Mouse (Mus musculus) liver, embryonic 12.5 days (tissue): ENCODE data around the gene Bcl9l. TPM values are rescaled to one million over a fixed set of nuclear protein-coding genes. Genes with fewer than 3 reads are reported as not detected.

ENCODE experiments used
- ATAC-seq: fragments of 200-750 bp; cut with Nextera tagmentation; 2 replicates; pipeline ENCODE4 v1.8.0; 2017; ENCODE audit warnings: moderate number of reproducible peaks, mild to moderate bottlenecking, moderate library complexity
- H3K27ac ChIP-seq: fragments of 300-500 bp; sonication (generic); 2 replicates; pipeline ENCODE4 v1.5.1; 2016; ENCODE audit warnings: mild to moderate bottlenecking
- H3K27me3 ChIP-seq: fragments of 300-500 bp; sonication (generic); replicated peaks from 2 replicates; pipeline ENCODE4 v1.6.1; 2016; ENCODE audit warnings: mild to moderate bottlenecking, moderate library complexity
- H3K36me3 ChIP-seq: fragments of 300-500 bp; sonication (generic); 2 replicates; pipeline ENCODE4 v1.6.1; 2016; ENCODE audit warnings: mild to moderate bottlenecking, moderate library complexity
- H3K4me1 ChIP-seq: fragments of 300-500 bp; sonication (generic); 2 replicates; pipeline ENCODE4 v1.6.1; 2016
- H3K4me2 ChIP-seq: fragments of 300-500 bp; sonication (generic); 2 replicates; pipeline ENCODE4 v1.6.1; 2016; ENCODE audit warnings: mild to moderate bottlenecking, moderate library complexity
- H3K4me3 ChIP-seq: fragments of 300-500 bp; sonication (generic); 2 replicates; pipeline ENCODE4 v1.5.1; 2016; ENCODE audit warnings: mild to moderate bottlenecking, moderate library complexity
- H3K9ac ChIP-seq: fragments of 300-500 bp; sonication (generic); 2 replicates; pipeline ENCODE4 v1.6.1; 2016; ENCODE audit warnings: mild to moderate bottlenecking, moderate library complexity
- H3K9me3 ChIP-seq: fragments of 300-500 bp; sonication (generic); replicated peaks from 2 replicates; pipeline ENCODE4 v1.6.1; 2016; ENCODE audit warnings: mild to moderate bottlenecking, moderate library complexity
- WGBS: fragments of 180-500 bp; shearing (Covaris S2); methylation state at CpG from one replicate; pipeline ENCODE4 v1.1.7; 2016; ENCODE audit not compliant: insufficient replicate concordance; 5-methylcytosine and 5-hydroxymethylcytosine counted together
- polyA plus RNA-seq: library from polyadenylated mRNA; unstranded; fragments of >200 nt; fragmentation: Nextera tagmentation; extraction: Ambion mirVana; gene quantifications from 2 replicates; pipeline ENCODE4 v1.2.1, GENCODE M21; 2016

The Bcl9l gene
- polyA plus RNA-seq, 1 experiment from 2014 or later = 2.7 TPM

- peaks cover 10% of the 10 kb centered on the region for H3K4me1 ChIP-seq
- H3K36me3 ChIP-seq = no peaks in the 10 kb centered on the region
- no peak overlapping the region for H3K4me2 ChIP-seq
- no peak overlapping the region for H3K27ac ChIP-seq
- WGBS = 35% methylated on average over 4 of the region's 4 CpGs
- ATAC-seq = no peak
- no peak overlapping the region for H3K9ac ChIP-seq
- no peak overlapping the region for H3K4me3 ChIP-seq
- no peaks in the 10 kb centered on the region for H3K9me3 ChIP-seq
- H3K27me3 ChIP-seq = 0 out of 2 replicates have a peak, but pooled peaks cover 12% of the 10 kb centered on the region
Observed at GRCm38 (mm10) chr9:44542364-44542763, 59.7 kb downstream of the Bcl9l start.

- Histone ChIP-seq H3K27me3 (no peaks in the 10 kb centered on the region), H3K9ac (no peak overlapping the region), H3K4me1 (no peaks in the 10 kb centered on the region), H3K9me3 (peaks cover 5% of the 10 kb centered on the region; the same call in 1 of the 2 replicates), H3K36me3 (no peaks in the 10 kb centered on the region), H3K4me3 (no peak overlapping the region), H3K4me2 (no peak overlapping the region), H3K27ac (no peak overlapping the region)
- no peak for ATAC-seq
- WGBS = 48% methylated on average over 3 of the region's 3 CpGs
Observed at GRCm38 (mm10) chr9:44544986-44545385, 62.4 kb downstream of the Bcl9l start.

GRCm38 (mm10) chr9:44548412-44549152, 66.0 kb downstream of the Bcl9l start:
- Histone ChIP-seq H3K4me1 (0 out of 2 replicates have a peak, but pooled peaks cover 6% of the 10 kb centered on the region), H3K27ac (no peak overlapping the region), H3K9ac (no peak overlapping the region), H3K4me2 (no peak overlapping the region), H3K27me3 (no peaks in the 10 kb centered on the region), H3K4me3 (no peak overlapping the region), H3K9me3 (peaks cover 5% of the 10 kb centered on the region; the same call in 1 of the 2 replicates), H3K36me3 (no peaks in the 10 kb centered on the region)
- no peak for ATAC-seq
- 76% methylated on average over 8 of the region's 8 CpGs for WGBS

GRCm38 (mm10) chr9:44551138-44551537, 68.5 kb downstream of the Bcl9l start:
- no peaks in the 10 kb centered on the region for H3K36me3 ChIP-seq
- H3K9me3 ChIP-seq = peaks cover 5% of the 10 kb centered on the region; the same call in 1 of the 2 replicates
- H3K4me3 ChIP-seq = no peak overlapping the region
- no peak overlapping the region for H3K27ac ChIP-seq
- no peaks in the 10 kb centered on the region; the same call in 1 of the 2 replicates for H3K27me3 ChIP-seq
- WGBS = 43% methylated on average over 10 of the region's 10 CpGs
- no peak for ATAC-seq
- H3K4me1 ChIP-seq = 0 out of 2 replicates have a peak, but pooled peaks cover 6% of the 10 kb centered on the region
- H3K4me2 ChIP-seq = no peak overlapping the region
- no peak overlapping the region for H3K9ac ChIP-seq

- Histone ChIP-seq H3K27ac (no peak overlapping the region), H3K27me3 (no peaks in the 10 kb centered on the region; the same call in 1 of the 2 replicates)
Observed at GRCm38 (mm10) chr9:44552161-44552560, 69.5 kb downstream of the Bcl9l start.

More at GRCm38 (mm10) chr9:44552161-44552560, 69.5 kb downstream of the Bcl9l start:
- no peak for ATAC-seq
- WGBS = 73% methylated on average over 8 of the region's 8 CpGs
- 0 out of 2 replicates have a peak, but pooled peaks cover 6% of the 10 kb centered on the region for H3K4me1 ChIP-seq
- no peak overlapping the region for H3K9ac ChIP-seq
- no peak overlapping the region for H3K4me3 ChIP-seq
- H3K4me2 ChIP-seq = no peak overlapping the region
- H3K36me3 ChIP-seq = no peaks in the 10 kb centered on the region
- H3K9me3 ChIP-seq = peaks cover 5% of the 10 kb centered on the region; the same call in 1 of the 2 replicates

Other genes starting within 250 kb of the Bcl9l start
- 9.5 and 10.0 TPM in 2 replicates for gene Cbl, start 248.8 kb upstream of the Bcl9l start, polyA plus RNA-seq
- not detected in 2 replicates for gene Ccdc153, start 242.1 kb upstream of the Bcl9l start, polyA plus RNA-seq
- 0.15 and 0.17 TPM in 2 replicates for gene Pdzd3, start 231.4 kb upstream of the Bcl9l start, polyA plus RNA-seq
- 3.6 and 4.0 TPM in 2 replicates for gene Nlrx1, start 214.2 kb upstream of the Bcl9l start, polyA plus RNA-seq
- 20.1 and 21.7 TPM in 2 replicates for gene Abcg4, start 194.2 kb upstream of the Bcl9l start, polyA plus RNA-seq
- gene Hinfp, start 177.2 kb upstream of the Bcl9l start, polyA plus RNA-seq = 16.2 and 17.2 TPM in 2 replicates
- gene C2cd2l, start 162.5 kb upstream of the Bcl9l start, polyA plus RNA-seq = 12.3 and 13.0 TPM in 2 replicates
- gene Dpagt1, start 156.8 kb upstream of the Bcl9l start, polyA plus RNA-seq = 21.9 and 24.0 TPM in 2 replicates
- 233 and 239 TPM in 2 replicates for gene H2afx, start 148.1 kb upstream of the Bcl9l start, polyA plus RNA-seq
- gene Hmbs, start 138.6 kb upstream of the Bcl9l start, polyA plus RNA-seq = 1,354 and 1,355 TPM in 2 replicates
- 17.0 and 19.0 TPM in 2 replicates for gene Vps11, start 121.2 kb upstream of the Bcl9l start, polyA plus RNA-seq
- 24.4 and 26.4 TPM in 2 replicates for gene Hyou1, start 103.3 kb upstream of the Bcl9l start, polyA plus RNA-seq
- gene Slc37a4, start 86.0 kb upstream of the Bcl9l start, polyA plus RNA-seq = 19.7 and 21.1 TPM in 2 replicates
- gene Rps25, start 75.7 kb upstream of the Bcl9l start, polyA plus RNA-seq = 1,783 and 1,792 TPM in 2 replicates
- gene Trappc4, start 75.2 kb upstream of the Bcl9l start, polyA plus RNA-seq = 77.7 and 79.9 TPM in 2 replicates
- 16.8 and 18.6 TPM in 2 replicates for gene Ccdc84, start 64.3 kb upstream of the Bcl9l start, polyA plus RNA-seq
- gene Foxr1, start 41.7 kb upstream of the Bcl9l start, polyA plus RNA-seq = not detected in 2 replicates
- not detected in 2 replicates for gene Upk2, start 27.8 kb upstream of the Bcl9l start, polyA plus RNA-seq
- 0.05 TPM in 1 of 2 replicates, not detected in the other for gene Cxcr5, start 79.1 kb downstream of the Bcl9l start, polyA plus RNA-seq
- gene Ddx6, start 122.1 kb downstream of the Bcl9l start, polyA plus RNA-seq = 9.3 and 10.0 TPM in 2 replicates
- gene Treh, start 190.4 kb downstream of the Bcl9l start, polyA plus RNA-seq = not detected in 2 replicates